Mouse (Mus musculus): Measurements from ENCODE around the gene Rap2c.

DNA sequence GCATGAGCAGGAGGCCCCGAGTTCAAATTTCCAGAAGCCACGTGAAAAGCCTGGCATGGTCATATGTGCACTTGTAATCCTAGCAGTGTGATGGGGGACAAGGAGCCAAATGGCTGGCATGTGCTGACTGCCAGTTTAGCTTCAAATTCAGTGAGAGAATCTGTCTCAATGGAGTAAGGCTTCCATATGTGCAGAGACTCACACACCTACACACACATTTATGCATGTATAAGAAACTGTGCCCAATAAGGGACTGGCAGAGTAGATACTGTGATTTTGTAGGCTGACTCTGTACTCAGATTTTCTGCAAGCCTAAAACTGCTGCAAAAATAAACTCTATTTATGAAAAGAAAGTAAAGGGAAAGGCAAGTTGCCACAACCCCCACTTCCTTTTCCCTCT, 39.4 kb downstream of the Rap2c start:
- TF ChIP-seq POLR2A (IDR thresholded peaks at IDR 0.05; ENCODE audit: extremely low read depth, insufficient read depth, low read length) (no peak), CTCF (IDR thresholded peaks at IDR 0.05; ENCODE audit: low read depth, low read length) (no peak)
